Mouse (Mus musculus): ENCODE measurements around the gene Tpcn1. TPM values are rescaled to one million over a fixed set of nuclear protein-coding genes. Genes with fewer than 3 reads are reported as not detected.
A peak's percentile ranks its signal among the peaks of the same experiment; 100 is the strongest.

Tpcn1 gene
- polyA plus RNA-seq, 1 experiment from 2014 or later = 30.6 TPM

DNA sequence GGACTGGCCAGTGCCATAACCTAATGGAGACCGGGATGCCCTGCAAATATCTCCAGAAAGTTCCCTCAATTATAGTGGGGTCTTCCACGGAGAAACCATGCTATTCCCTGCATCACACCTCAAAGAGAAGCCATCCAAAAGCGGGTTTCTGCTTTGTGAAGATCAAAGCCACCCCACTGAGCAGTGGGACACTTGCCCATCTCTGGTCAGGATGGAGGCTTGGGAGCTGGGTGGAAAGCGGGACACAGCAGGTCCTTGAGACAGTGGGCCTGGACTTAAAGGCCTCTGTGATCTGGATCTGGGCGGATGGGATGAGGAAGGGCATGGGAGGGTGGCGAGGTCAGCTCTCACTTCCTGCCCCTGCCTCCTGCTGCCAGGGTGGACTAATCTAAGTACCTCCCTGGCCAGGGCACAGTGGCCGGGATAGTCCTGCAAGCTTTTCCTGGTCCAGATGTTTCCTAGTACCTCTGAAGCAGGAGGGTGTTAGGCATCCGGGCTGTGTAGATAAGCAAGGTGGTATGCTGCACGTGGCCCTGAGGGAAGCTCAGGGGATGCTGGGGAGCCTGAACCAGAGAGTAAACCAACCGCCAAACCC is 13.9 kb downstream of the Tpcn1 start:
- H3K4me3 ChIP-seq (ENCODE audit: low read length) = no peak overlapping the region
- peaks cover 55% of the 10 kb centered on the region for H3K4me1 ChIP-seq (ENCODE audit: insufficient read depth, low read length)
- ATAC-seq (ENCODE audit: low FRiP score, low TSS enrichment) = no peak
- peaks cover 4% of the 10 kb centered on the region; the same call in 1 of the 2 replicates for H3K36me3 ChIP-seq (ENCODE audit: insufficient read depth, low read length)
- H3K27me3 ChIP-seq (ENCODE audit: insufficient read depth, low read length) = no peaks in the 10 kb centered on the region
- H3K9me3 ChIP-seq (ENCODE audit: low read length) = no peaks in the 10 kb centered on the region
- H3K4me2 ChIP-seq (replicated peaks; ENCODE audit: low read depth, low read length) = no peak overlapping the region
- H3K27ac ChIP-seq (ENCODE audit: low read length) = no peak overlapping the region
- 72% methylated on average over 10 of the region's 10 CpGs for WGBS
- no peak overlapping the region for H3K9ac ChIP-seq (replicated peaks; ENCODE audit: low read length)

- no peak overlapping the region for H3K4me2 ChIP-seq (replicated peaks; ENCODE audit: low read depth, low read length)
- peaks cover 4% of the 10 kb centered on the region; the same call in 1 of the 2 replicates for H3K36me3 ChIP-seq (ENCODE audit: insufficient read depth, low read length)
- WGBS = 18% methylated on average over 14 of the region's 14 CpGs
- peak; percentile 66 for ATAC-seq (ENCODE audit: low FRiP score, low TSS enrichment)
- no peaks in the 10 kb centered on the region for H3K9me3 ChIP-seq (ENCODE audit: low read length)
- H3K9ac ChIP-seq (replicated peaks; ENCODE audit: low read length) = no peak overlapping the region
- H3K4me3 ChIP-seq (ENCODE audit: low read length) = no peak overlapping the region
- H3K27ac ChIP-seq (ENCODE audit: low read length) = peak overlapping the region; percentile 66
- peaks cover 60% of the 10 kb centered on the region for H3K4me1 ChIP-seq (ENCODE audit: insufficient read depth, low read length)
- H3K27me3 ChIP-seq (ENCODE audit: insufficient read depth, low read length) = no peaks in the 10 kb centered on the region
Measured at GRCm38 (mm10) chr5:120571056-120571740, 17.3 kb downstream of the Tpcn1 start.

- H3K36me3 ChIP-seq (ENCODE audit: insufficient read depth, low read length) = peaks cover 4% of the 10 kb centered on the region; the same call in 1 of the 2 replicates
- no peaks in the 10 kb centered on the region for H3K27me3 ChIP-seq (ENCODE audit: insufficient read depth, low read length)
- no peak overlapping the region for H3K9ac ChIP-seq (replicated peaks; ENCODE audit: low read length)
- 69% methylated on average over 11 of the region's 11 CpGs for WGBS
- no peak overlapping the region for H3K4me3 ChIP-seq (ENCODE audit: low read length)
- ATAC-seq (ENCODE audit: low FRiP score, low TSS enrichment) = no peak
- peak overlapping the region; percentile 66; the same call in 1 of the 2 replicates for H3K27ac ChIP-seq (ENCODE audit: low read length)
- no peak overlapping the region for H3K4me2 ChIP-seq (replicated peaks; ENCODE audit: low read depth, low read length)
- H3K9me3 ChIP-seq (ENCODE audit: low read length) = no peaks in the 10 kb centered on the region
- H3K4me1 ChIP-seq (ENCODE audit: insufficient read depth, low read length) = peaks cover 68% of the 10 kb centered on the region
Measured at GRCm38 (mm10) chr5:120570289-120570897, 18.1 kb downstream of the Tpcn1 start.

- Histone ChIP-seq H3K9me3 (ENCODE audit: low read length) (no peaks in the 10 kb centered on the region), H3K27ac (ENCODE audit: low read length) (no peak overlapping the region), H3K4me3 (ENCODE audit: low read length) (no peak overlapping the region), H3K36me3 (ENCODE audit: insufficient read depth, low read length) (peaks cover 4% of the 10 kb centered on the region; the same call in 1 of the 2 replicates), H3K4me1 (ENCODE audit: insufficient read depth, low read length) (peaks cover 74% of the 10 kb centered on the region), H3K4me2 (replicated peaks; ENCODE audit: low read depth, low read length) (no peak overlapping the region), H3K27me3 (ENCODE audit: insufficient read depth, low read length) (no peaks in the 10 kb centered on the region), H3K9ac (replicated peaks; ENCODE audit: low read length) (no peak overlapping the region)
- WGBS = 66% methylated on average over 3 of the region's 3 CpGs
- no peak for ATAC-seq (ENCODE audit: low FRiP score, low TSS enrichment)
Measured at GRCm38 (mm10) chr5:120569791-120570190, 18.7 kb downstream of the Tpcn1 start.

DNA sequence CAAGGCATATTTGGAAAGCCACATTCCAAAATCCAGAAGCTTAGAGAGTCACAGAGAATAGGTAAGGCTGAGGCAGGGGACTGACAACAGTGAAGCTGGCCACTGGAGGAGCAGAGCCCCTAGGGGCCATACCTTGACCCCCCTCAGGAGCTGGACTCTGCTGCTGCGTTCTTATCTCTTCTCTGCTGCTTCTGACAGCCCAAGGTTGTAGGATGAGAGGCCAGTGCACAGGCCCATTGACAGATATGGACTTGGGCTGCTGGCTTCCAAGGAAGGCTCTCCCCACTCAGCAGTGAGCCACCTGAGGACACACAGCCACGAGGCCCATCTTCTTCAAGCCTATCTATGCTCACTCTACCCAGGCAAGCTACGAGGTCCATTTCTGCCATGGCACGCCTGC is 19.5 kb downstream of the Tpcn1 start:
- H3K4me3 ChIP-seq (ENCODE audit: low read length) = no peak overlapping the region
- H3K36me3 ChIP-seq (ENCODE audit: insufficient read depth, low read length) = peaks cover 4% of the 10 kb centered on the region; the same call in 1 of the 2 replicates
- WGBS = 82% methylated on average over 4 of the region's 4 CpGs
- no peak overlapping the region for H3K4me2 ChIP-seq (replicated peaks; ENCODE audit: low read depth, low read length)
- no peak overlapping the region for H3K9ac ChIP-seq (replicated peaks; ENCODE audit: low read length)
- H3K9me3 ChIP-seq (ENCODE audit: low read length) = no peaks in the 10 kb centered on the region
- H3K27ac ChIP-seq (ENCODE audit: low read length) = no peak overlapping the region
- H3K4me1 ChIP-seq (ENCODE audit: insufficient read depth, low read length) = peaks cover 80% of the 10 kb centered on the region
- no peaks in the 10 kb centered on the region for H3K27me3 ChIP-seq (ENCODE audit: insufficient read depth, low read length)
- no peak for ATAC-seq (ENCODE audit: low FRiP score, low TSS enrichment)

DNA sequence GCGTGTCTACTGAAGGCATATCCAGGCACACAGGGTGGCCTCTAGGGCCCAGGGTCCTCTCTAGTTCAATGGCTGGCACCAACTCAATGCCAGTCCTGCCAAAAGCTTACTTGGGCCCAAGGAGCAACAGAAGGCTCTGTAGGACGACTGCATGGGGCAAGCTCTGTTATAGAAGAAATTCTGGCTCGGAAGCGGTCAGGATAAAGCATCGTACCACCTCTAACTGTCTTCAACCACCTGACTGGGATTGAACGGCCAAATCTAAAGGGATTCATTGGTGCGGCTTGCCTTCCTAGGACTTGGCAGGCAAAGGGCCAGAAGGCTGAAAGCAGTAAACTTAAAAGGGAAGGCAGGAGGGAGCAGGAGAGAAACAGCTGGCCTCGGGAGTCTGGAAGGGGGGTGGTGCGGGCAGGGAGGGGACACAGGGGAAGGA is 20.1 kb downstream of the Tpcn1 start:
- ATAC-seq (ENCODE audit: low FRiP score, low TSS enrichment) = no peak
- H3K4me1 ChIP-seq (ENCODE audit: insufficient read depth, low read length) = peaks cover 86% of the 10 kb centered on the region
- peaks cover 2% of the 10 kb centered on the region; the same call in 1 of the 2 replicates for H3K36me3 ChIP-seq (ENCODE audit: insufficient read depth, low read length)
- H3K27ac ChIP-seq (ENCODE audit: low read length) = peak overlapping the region; percentile 76; the same call in 1 of the 2 replicates
- H3K27me3 ChIP-seq (ENCODE audit: insufficient read depth, low read length) = no peaks in the 10 kb centered on the region
- H3K4me3 ChIP-seq (ENCODE audit: low read length) = no peak overlapping the region
- peak overlapping the region; percentile 25; the same call in 1 of the 2 replicates for H3K9ac ChIP-seq (replicated peaks; ENCODE audit: low read length)
- H3K4me2 ChIP-seq (replicated peaks; ENCODE audit: low read depth, low read length) = no peak overlapping the region
- WGBS = 48% methylated on average over 9 of the region's 9 CpGs
- no peaks in the 10 kb centered on the region for H3K9me3 ChIP-seq (ENCODE audit: low read length)

DNA sequence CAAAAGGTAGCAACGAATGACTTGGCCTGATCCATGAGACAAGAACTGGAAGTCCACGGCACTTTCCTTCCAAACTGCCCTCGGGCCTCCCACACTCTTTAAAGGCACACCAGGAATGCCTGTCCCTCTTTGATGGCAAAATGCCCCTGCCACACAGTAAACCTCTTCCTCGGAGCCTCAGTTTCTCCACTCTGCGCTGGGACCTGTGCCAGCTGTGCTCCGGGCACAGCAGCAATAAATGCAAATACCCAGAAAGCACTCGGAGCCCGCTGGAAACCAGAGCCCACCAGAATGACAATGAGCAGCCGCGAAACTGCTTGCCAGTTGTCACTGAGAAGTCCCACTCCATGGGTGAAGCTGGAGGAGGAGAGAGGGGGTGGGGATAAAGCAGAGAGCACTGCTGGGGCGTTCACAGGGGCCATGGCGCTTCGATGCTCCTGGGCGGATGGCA is 20.7 kb downstream of the Tpcn1 start:
- WGBS = 37% methylated on average over 14 of the region's 14 CpGs
- peaks cover 91% of the 10 kb centered on the region for H3K4me1 ChIP-seq (ENCODE audit: insufficient read depth, low read length)
- H3K27me3 ChIP-seq (ENCODE audit: insufficient read depth, low read length) = no peaks in the 10 kb centered on the region
- no peaks in the 10 kb centered on the region for H3K36me3 ChIP-seq (ENCODE audit: insufficient read depth, low read length)
- no peak for ATAC-seq (ENCODE audit: low FRiP score, low TSS enrichment)
- H3K9me3 ChIP-seq (ENCODE audit: low read length) = no peaks in the 10 kb centered on the region
- no peak overlapping the region for H3K4me2 ChIP-seq (replicated peaks; ENCODE audit: low read depth, low read length)
- peak overlapping the region; percentile 76 for H3K27ac ChIP-seq (ENCODE audit: low read length)
- H3K9ac ChIP-seq (replicated peaks; ENCODE audit: low read length) = no peak overlapping the region
- no peak overlapping the region for H3K4me3 ChIP-seq (ENCODE audit: low read length)

DNA sequence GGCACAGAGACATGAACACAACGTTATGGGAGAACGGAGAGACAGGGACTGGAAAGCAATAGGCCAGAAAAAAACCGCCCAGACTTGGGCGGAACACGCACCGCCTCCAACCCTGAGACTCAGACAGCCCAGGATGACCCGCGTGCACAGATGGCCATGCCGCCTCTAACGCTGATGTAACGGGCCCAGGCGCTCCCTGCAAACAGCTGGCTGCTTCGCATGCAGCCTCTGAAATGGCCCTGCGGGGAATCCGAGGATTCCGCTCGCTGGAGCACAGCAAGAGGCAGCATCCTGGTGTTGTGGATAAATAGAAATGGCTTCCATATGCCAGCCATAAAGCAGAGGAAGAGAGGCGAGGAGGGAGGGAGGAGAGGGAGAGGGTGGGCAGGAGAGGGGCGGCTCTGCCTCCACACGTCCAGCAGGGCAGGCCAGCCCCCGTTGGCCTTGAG is 21.2 kb downstream of the Tpcn1 start:
- H3K27me3 ChIP-seq (ENCODE audit: insufficient read depth, low read length) = no peaks in the 10 kb centered on the region
- no peak for ATAC-seq (ENCODE audit: low FRiP score, low TSS enrichment)
- H3K27ac ChIP-seq (ENCODE audit: low read length) = peak overlapping the region; percentile 76
- no peak overlapping the region for H3K9ac ChIP-seq (replicated peaks; ENCODE audit: low read length)
- H3K9me3 ChIP-seq (ENCODE audit: low read length) = no peaks in the 10 kb centered on the region
- H3K36me3 ChIP-seq (ENCODE audit: insufficient read depth, low read length) = no peaks in the 10 kb centered on the region
- WGBS = 15% methylated on average over 21 of the region's 21 CpGs
- no peak overlapping the region for H3K4me2 ChIP-seq (replicated peaks; ENCODE audit: low read depth, low read length)
- H3K4me3 ChIP-seq (ENCODE audit: low read length) = no peak overlapping the region
- peaks cover 94% of the 10 kb centered on the region for H3K4me1 ChIP-seq (ENCODE audit: insufficient read depth, low read length)

DNA sequence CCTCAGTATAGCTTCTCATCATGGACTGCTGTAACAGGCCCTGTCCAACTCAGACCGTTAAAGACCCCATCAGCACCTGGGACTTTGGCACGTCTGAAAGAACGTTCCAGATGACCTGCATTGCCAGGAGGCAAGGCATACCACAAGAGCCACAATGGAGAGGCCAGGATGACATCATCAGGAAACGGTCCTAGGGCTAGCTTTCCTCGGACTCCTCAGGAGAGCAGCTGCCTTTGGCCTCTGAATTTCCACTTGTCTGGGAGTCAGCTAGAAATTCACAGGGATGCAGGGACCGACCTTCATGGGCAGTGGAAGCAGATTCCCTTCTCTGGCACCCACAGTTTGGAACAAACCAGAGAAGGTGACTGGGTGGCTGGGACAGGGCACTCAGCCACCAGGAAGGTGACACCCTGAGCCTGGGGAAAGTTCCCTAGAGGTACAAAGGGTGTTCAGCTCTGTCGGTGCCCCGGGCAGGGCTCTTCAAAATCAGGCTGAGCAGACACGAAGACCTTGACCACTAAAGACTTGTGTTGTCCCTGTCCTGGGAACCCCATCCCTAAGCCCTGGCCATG is 21.7 kb downstream of the Tpcn1 start:
- H3K4me2 ChIP-seq (replicated peaks; ENCODE audit: low read depth, low read length) = no peak overlapping the region
- H3K27ac ChIP-seq (ENCODE audit: low read length) = peak overlapping the region; percentile 76
- H3K36me3 ChIP-seq (ENCODE audit: insufficient read depth, low read length) = no peaks in the 10 kb centered on the region
- H3K9ac ChIP-seq (replicated peaks; ENCODE audit: low read length) = no peak overlapping the region
- ATAC-seq (ENCODE audit: low FRiP score, low TSS enrichment) = no peak
- no peak overlapping the region for H3K4me3 ChIP-seq (ENCODE audit: low read length)
- WGBS = 35% methylated on average over 9 of the region's 9 CpGs
- peaks cover 95% of the 10 kb centered on the region for H3K4me1 ChIP-seq (ENCODE audit: insufficient read depth, low read length)
- H3K9me3 ChIP-seq (ENCODE audit: low read length) = no peaks in the 10 kb centered on the region
- no peaks in the 10 kb centered on the region for H3K27me3 ChIP-seq (ENCODE audit: insufficient read depth, low read length)

Data from kidney, embryonic 16.5 days (tissue).